12 mouse cellular contexts compared by ENCODE assay signal in the genomic region with DNA sequence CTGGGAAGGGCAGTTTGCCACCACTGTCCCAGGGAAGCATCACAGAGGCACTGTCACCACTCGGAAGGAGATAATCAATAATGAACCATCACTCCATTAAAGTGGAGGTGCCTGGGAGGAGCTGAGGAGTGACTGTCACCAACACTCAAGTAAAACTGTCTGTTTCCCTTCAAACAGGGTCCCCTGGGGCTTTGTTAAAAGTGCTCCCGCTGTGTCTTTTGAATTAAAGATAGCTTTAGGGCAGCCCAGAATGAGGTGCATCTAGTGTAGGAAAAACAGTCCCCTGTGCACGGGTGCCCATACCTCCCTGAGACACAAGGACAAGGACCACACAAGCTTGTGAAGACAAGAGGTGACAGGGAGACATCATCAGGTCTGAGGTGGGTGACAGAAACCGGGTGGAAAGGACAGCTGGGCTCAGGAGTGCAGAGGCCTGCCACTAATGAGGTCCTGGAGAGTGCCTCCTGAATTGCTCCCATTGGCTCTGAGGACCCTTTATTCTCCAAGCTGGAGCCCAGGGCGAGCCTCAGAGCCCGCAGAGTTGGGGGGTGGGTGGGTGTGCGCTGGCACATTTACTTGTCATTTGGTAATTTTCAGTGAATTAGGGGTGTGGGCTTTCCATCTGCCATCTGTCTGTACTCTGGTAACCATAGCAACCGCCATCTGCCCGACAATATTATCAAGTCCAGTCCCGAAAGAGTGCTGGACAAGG. TPM values are rescaled to one million over a fixed set of nuclear protein-coding genes. Genes with fewer than 3 reads are reported as not detected.
DNase-seq lines count a peak whose midpoint lies in the region; ATAC-seq lines count a peak whose summit lies in the region.
"Had no signal": no experiment of that assay in that cellular context is flagged by ENCODE, and none has a peak within 500 bp of the region (broad histone marks: within the 10 kb centered on the region; RNA-seq: fewer than 3 reads in every experiment).

No protein-coding gene starts in this region.

- no peak overlapping the region for H3K4me3 ChIP-seq in heart, embryonic 14.5 days (ENCODE audit: control insufficient read depth in 1 of 2, insufficient read depth in 1 of 2, low read depth in 1 of 2, low read length in 2 of 2)
- H3K4me3 ChIP-seq in forebrain, embryonic 14.5 days (ENCODE audit: low read depth, low read length): peak overlapping the region; percentile 78
- peak overlapping the region; percentile 52 for H3K4me3 ChIP-seq in neural tube, embryonic 15.5 days (replicated peaks)

- 12% methylated on average over 10 of the region's 10 CpGs for WGBS in heart, embryonic 14.5 days
- WGBS in forebrain, embryonic 14.5 days: 2% methylated on average over 10 of the region's 10 CpGs
- 1% methylated on average over 10 of the region's 10 CpGs for WGBS in neural tube, embryonic 15.5 days

- H3K4me1 ChIP-seq in heart, embryonic 14.5 days (ENCODE audit: control insufficient read depth in 2 of 2, insufficient read depth in 2 of 2, low read length in 2 of 2): peaks cover 37 to 45% of the 10 kb centered on the region in 2 experiments
- peaks cover 40% of the 10 kb centered on the region for H3K4me1 ChIP-seq in forebrain, embryonic 14.5 days (ENCODE audit: control insufficient read depth, insufficient read depth, low read length)
- H3K4me1 ChIP-seq in neural tube, embryonic 15.5 days: peaks cover 73% of the 10 kb centered on the region

- H3K27me3 ChIP-seq in heart, embryonic 14.5 days (ENCODE audit: control insufficient read depth, insufficient read depth, low read length): peaks cover 61% of the 10 kb centered on the region
- H3K27me3 ChIP-seq in forebrain, embryonic 14.5 days (replicated peaks; ENCODE audit: control insufficient read depth, insufficient read depth, low read length): 0 out of 2 replicates have a peak, but pooled peaks cover 3% of the 10 kb centered on the region
- H3K27me3 ChIP-seq in neural tube, embryonic 15.5 days (replicated peaks): peaks cover 11% of the 10 kb centered on the region

- H3K9me3 ChIP-seq in heart, embryonic 14.5 days (ENCODE audit: control insufficient read depth, low read length): no peaks in the 10 kb centered on the region
- no peaks in the 10 kb centered on the region for H3K9me3 ChIP-seq in forebrain, embryonic 14.5 days (replicated peaks; ENCODE audit: control insufficient read depth, low read length)
- H3K9me3 ChIP-seq in neural tube, embryonic 15.5 days (replicated peaks): no peaks in the 10 kb centered on the region

- H3K4me2 ChIP-seq in heart, embryonic 14.5 days (ENCODE audit: low read length): peak overlapping the region; percentile 23; the same call in 1 of the 2 replicates
- peak overlapping the region; percentile 71 for H3K4me2 ChIP-seq in forebrain, embryonic 14.5 days (ENCODE audit: low read length)
- H3K4me2 ChIP-seq in neural tube, embryonic 15.5 days: peak overlapping the region; percentile 73

- H3K36me3 ChIP-seq in heart, embryonic 14.5 days (ENCODE audit: control insufficient read depth, insufficient read depth, low read length): no peaks in the 10 kb centered on the region
- peaks cover 13% of the 10 kb centered on the region for H3K36me3 ChIP-seq in forebrain, embryonic 14.5 days (ENCODE audit: control insufficient read depth, insufficient read depth, low read length)
- H3K36me3 ChIP-seq in neural tube, embryonic 15.5 days: no peaks in the 10 kb centered on the region

- ATAC-seq in heart, embryonic 14.5 days (ENCODE audit: insufficient number of reproducible peaks, insufficient read depth, low FRiP score, low read depth): no peak
- peak; percentile 69 for ATAC-seq in forebrain, embryonic 14.5 days
- no peak for ATAC-seq in neural tube, embryonic 15.5 days (ENCODE audit: low FRiP score)
- ATAC-seq in megakaryocyte, adult 5-6 weeks (ENCODE audit: poor library complexity, severe bottlenecking): no peak
- ATAC-seq: inflammation-experienced regulatory T-cells, adult 6 months; Patski had no signal

- no peak overlapping the region for H3K27ac ChIP-seq in heart, embryonic 14.5 days (replicated peaks in 1 of 2; ENCODE audit: control insufficient read depth in 1 of 2, insufficient read depth in 1 of 2, low read depth in 2 of 2, low read length in 2 of 2)
- H3K27ac ChIP-seq in forebrain, embryonic 14.5 days (ENCODE audit: low read depth, low read length): peak overlapping the region; percentile 100
- peak overlapping the region; percentile 84 for H3K27ac ChIP-seq in neural tube, embryonic 15.5 days (replicated peaks)

- H3K9ac ChIP-seq in heart, embryonic 14.5 days (ENCODE audit: low read length): 0 out of 2 replicates have a peak overlapping the region, but pooled peaks have one; percentile 11
- peak overlapping the region; percentile 97 for H3K9ac ChIP-seq in forebrain, embryonic 14.5 days (ENCODE audit: low read length)
- H3K9ac ChIP-seq in neural tube, embryonic 15.5 days (replicated peaks): peak overlapping the region; percentile 0; the same call in 1 of the 2 replicates

- DNase-seq in heart, postnatal 4 days: no peak
- DNase-seq in forebrain, embryonic 14.5 days (ENCODE audit: low spot score): peak; percentile 95
- DNase-seq in mesoderm, embryonic 11.5 days (ENCODE audit: low read depth, low spot score): peak; percentile 74
- DNase-seq in B cell, adult 2 months: no peak
- DNase-seq in cerebellum, adult 18-20 months: no peak
- DNase-seq: adrenal gland, postnatal 14 days; lung, postnatal 10 days had no signal

RNA-seq across cellular contexts. Expression of a gene that starts 2.5 kb away (rescaled TPM):
- polyA plus RNA-seq in heart, embryonic 14.5 days (2014; fragmentation: Nextera tagmentation; extraction: Ambion mirVana): 5.9 TPM in 2 replicates
- 1 to 10 TPM; 7.3 to 7.5 TPM for total RNA-seq in heart, postnatal 4 days (2021)
- polyA plus RNA-seq in forebrain, embryonic 14.5 days (2014; fragmentation: Nextera tagmentation; extraction: Ambion mirVana): 202 and 210 TPM in 2 replicates
- polyA plus RNA-seq in neural tube, embryonic 15.5 days (2015; fragmentation: Nextera tagmentation; extraction: Ambion mirVana): 14.2 and 24.7 TPM in 2 replicates
- total RNA-seq in megakaryocyte, adult 5-6 weeks (2015): not detected in 2 replicates
- not detected in 2 replicates for total RNA-seq in megakaryocyte, adult 5-6 weeks (2017)
- total RNA-seq: adrenal gland, postnatal 14 days had no signal
- polyA plus RNA-seq: inflammation-experienced regulatory T-cells, adult 6 months; Patski had no signal

RNA-seq across cellular contexts. Expression of a gene that starts 24.3 kb away (rescaled TPM):
- polyA plus RNA-seq in heart, embryonic 14.5 days (2014; fragmentation: Nextera tagmentation; extraction: Ambion mirVana): 0.11 and 0.16 TPM in 2 replicates
- total RNA-seq in heart, postnatal 4 days (2021): under 1 TPM in 1 of 2 experiments, not detected in 1; 0.02 TPM
- 1.0 and 1.2 TPM in 2 replicates for polyA plus RNA-seq in forebrain, embryonic 14.5 days (2014; fragmentation: Nextera tagmentation; extraction: Ambion mirVana)
- polyA plus RNA-seq in neural tube, embryonic 15.5 days (2015; fragmentation: Nextera tagmentation; extraction: Ambion mirVana): 0.50 and 1.1 TPM in 2 replicates
- 0.11 and 0.22 TPM in 2 replicates for total RNA-seq in megakaryocyte, adult 5-6 weeks (2015)
- total RNA-seq in megakaryocyte, adult 5-6 weeks (2017): 0.07 and 0.33 TPM in 2 replicates

RNA-seq across cellular contexts. Expression of a gene that starts 25.4 kb away (rescaled TPM):
- polyA plus RNA-seq in heart, embryonic 14.5 days (2014; fragmentation: Nextera tagmentation; extraction: Ambion mirVana): 68.7 and 75.0 TPM in 2 replicates
- 10 to 100 TPM; 84.2 to 91.4 TPM for total RNA-seq in heart, postnatal 4 days (2021)
- polyA plus RNA-seq in forebrain, embryonic 14.5 days (2014; fragmentation: Nextera tagmentation; extraction: Ambion mirVana): 14.0 and 16.4 TPM in 2 replicates
- polyA plus RNA-seq in neural tube, embryonic 15.5 days (2015; fragmentation: Nextera tagmentation; extraction: Ambion mirVana): 18.7 and 36.7 TPM in 2 replicates
- 10.4 and 11.6 TPM in 2 replicates for total RNA-seq in megakaryocyte, adult 5-6 weeks (2015)
- 36.2 and 41.9 TPM in 2 replicates for total RNA-seq in megakaryocyte, adult 5-6 weeks (2017)

Comparison
In these comparisons a context has a peak if more than half of its experiments do, and no peak if none do; other contexts are left out.
1. H3K27ac ChIP-seq: peak in forebrain, embryonic 14.5 days (single experiment) and neural tube, embryonic 15.5 days (single experiment); none in heart, embryonic 14.5 days (0 of 2).
2. H3K4me2 ChIP-seq: peak in every context shown above with its lines; median percentile 73 in neural tube, embryonic 15.5 days; 71 in forebrain, embryonic 14.5 days; 23 in heart, embryonic 14.5 days.
3. H3K4me3 ChIP-seq: peak in forebrain, embryonic 14.5 days (single experiment) and neural tube, embryonic 15.5 days (single experiment); none in heart, embryonic 14.5 days (0 of 2).
4. H3K9ac ChIP-seq: peak in every context shown above with its lines; median percentile 97 in forebrain, embryonic 14.5 days; 11 in heart, embryonic 14.5 days; 0 in neural tube, embryonic 15.5 days.
5. DNase-seq: peak in forebrain, embryonic 14.5 days (single experiment) and mesoderm, embryonic 11.5 days (single experiment); none in heart, postnatal 4 days (single experiment), B cell, adult 2 months (0 of 2) and cerebellum, adult 18-20 months (0 of 2).